Mouse (Mus musculus) lung, postnatal 0 days (tissue): ENCODE data around the gene Tln1. TPM values are rescaled to one million over a fixed set of nuclear protein-coding genes. Genes with fewer than 3 reads are reported as not detected.
A peak's percentile ranks its signal among the peaks of the same experiment; 100 is the strongest.

Experiments
- ATAC-seq: fragments of 200-750 bp; cut with Nextera tagmentation; 2 replicates; pipeline ENCODE4 v1.8.0; 2017; ENCODE audit warnings: moderate library complexity
- DNase-seq: peaks from one replicate; pipeline ENCODE4 v3.0.0-alpha.2; 2016; ENCODE audit warnings: low spot score
- H3K27ac ChIP-seq: fragments of 300-500 bp; sonication (generic); 2 replicates; pipeline ENCODE4 v1.5.1; 2014; ENCODE audit warnings: antibody characterized with exemption, mild to moderate bottlenecking, low read length, mixed read lengths
- H3K27me3 ChIP-seq: fragments of 300-500 bp; sonication (generic); replicated peaks from 2 replicates; pipeline ENCODE4 v1.6.1; 2014; ENCODE audit warnings: low read length, mixed read lengths; ENCODE audit not compliant: insufficient read depth
- H3K36me3 ChIP-seq: fragments of 300-500 bp; sonication (generic); 2 replicates; pipeline ENCODE4 v1.6.1; 2014; ENCODE audit warnings: low read length, mixed read lengths; ENCODE audit not compliant: insufficient read depth
- H3K4me1 ChIP-seq: fragments of 300-500 bp; sonication (generic); 2 replicates; pipeline ENCODE4 v1.6.1; 2014; ENCODE audit warnings: antibody characterized with exemption, low read depth, low read length, mixed read lengths; ENCODE audit not compliant: insufficient read depth
- H3K4me2 ChIP-seq: fragments of 300-500 bp; sonication (generic); replicated peaks from 2 replicates; pipeline ENCODE4 v1.6.1; 2014; ENCODE audit warnings: low read depth, mild to moderate bottlenecking, low read length, moderate library complexity, mixed read lengths
- H3K4me3 ChIP-seq: fragments of 300-500 bp; sonication (generic); 2 replicates; pipeline ENCODE4 v1.5.1; 2014; ENCODE audit warnings: low read depth, low read length
- H3K9ac ChIP-seq: fragments of 300-500 bp; sonication (generic); replicated peaks from 2 replicates; pipeline ENCODE4 v1.6.1; 2014; ENCODE audit warnings: low read depth, mild to moderate bottlenecking
- H3K9me3 ChIP-seq: fragments of 300-500 bp; sonication (generic); 2 replicates; pipeline ENCODE4 v1.6.1; 2016; ENCODE audit warnings: low read length, mixed read lengths
- CTCF ChIP-seq: IDR thresholded peaks from 2 replicates; pipeline ENCODE4 v1.5.1; 2016; ENCODE audit warnings: antibody characterized with exemption, mild to moderate bottlenecking
- EP300 ChIP-seq: IDR thresholded peaks from 2 replicates; pipeline ENCODE4 v1.6.1; 2016; ENCODE audit warnings: antibody characterized with exemption, mild to moderate bottlenecking, control low read depth
- WGBS: fragments of 180-500 bp; shearing (Covaris S2); extraction: QIAGEN DNeasy Blood & Tissue Kit; methylation state at CpG from one replicate; pipeline ENCODE4 v1.1.7; 2014; 5-methylcytosine and 5-hydroxymethylcytosine counted together
- polyA plus RNA-seq: library from polyadenylated mRNA; unstranded; fragments of >200 nt; fragmentation: Nextera tagmentation; extraction: Ambion mirVana; gene quantifications from 2 replicates; pipeline ENCODE4 v1.2.1, GENCODE M21; 2015

Tln1 gene
- polyA plus RNA-seq, 1 experiment from 2014 or later: 75.6 TPM

DNA sequence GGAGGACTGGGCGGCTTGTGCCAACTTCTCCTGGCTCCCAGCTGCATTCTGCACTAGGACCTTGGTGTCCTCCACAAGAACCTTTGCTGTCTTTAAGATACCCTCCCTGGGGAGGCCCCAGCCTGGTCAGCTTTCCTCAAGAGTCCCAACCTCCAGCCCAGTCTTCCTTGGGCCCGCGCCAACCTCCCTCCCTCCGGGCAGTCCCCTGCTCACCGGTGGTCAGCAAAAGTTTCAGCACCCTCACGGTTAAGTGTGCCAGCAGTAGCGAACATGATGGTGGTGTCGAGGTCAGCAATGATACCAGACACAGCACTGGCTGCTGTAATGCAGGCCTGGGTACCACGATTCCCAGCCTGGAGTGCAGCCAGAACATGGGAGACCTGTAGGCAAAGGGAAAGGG, 26.5 kb downstream of the Tln1 start:
- H3K27me3 ChIP-seq: no peaks in the 10 kb centered on the region
- WGBS: 84% methylated on average over 9 of the region's 9 CpGs
- no peaks in the 10 kb centered on the region for H3K4me1 ChIP-seq
- H3K27ac ChIP-seq: no peak overlapping the region
- H3K36me3 ChIP-seq: peaks cover 82% of the 10 kb centered on the region
- ATAC-seq (no peak), DNase-seq (no peak)
- no peak overlapping the region for H3K4me3 ChIP-seq
- no peaks in the 10 kb centered on the region for H3K9me3 ChIP-seq
- H3K9ac ChIP-seq: no peak overlapping the region
- no peak overlapping the region for H3K4me2 ChIP-seq
- TF ChIP-seq CTCF (no peak), EP300 (no peak)

DNA sequence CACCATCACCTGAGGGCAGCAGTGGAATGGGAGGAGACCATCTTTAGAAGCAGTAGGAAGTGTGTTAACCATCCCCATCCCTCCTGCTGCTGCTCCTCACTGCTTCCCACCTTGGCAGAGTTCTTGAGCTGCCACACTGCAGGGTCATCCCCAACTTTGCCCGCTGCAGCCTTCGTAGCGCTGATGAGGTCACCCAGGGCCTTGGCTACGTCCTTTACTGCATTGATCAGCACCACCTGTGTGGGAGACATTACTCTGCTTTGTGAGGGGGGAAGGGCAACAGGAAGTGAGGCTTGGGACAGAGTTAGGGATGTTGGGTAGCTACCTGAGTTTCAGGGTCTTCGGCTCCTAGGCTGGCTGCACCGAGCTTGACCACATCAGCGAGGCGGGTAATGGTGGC, 26.9 kb downstream of the Tln1 start:
- Histone ChIP-seq H3K9ac (no peak overlapping the region), H3K27me3 (no peaks in the 10 kb centered on the region), H3K4me1 (no peaks in the 10 kb centered on the region), H3K9me3 (no peaks in the 10 kb centered on the region), H3K27ac (no peak overlapping the region), H3K36me3 (peaks cover 79% of the 10 kb centered on the region), H3K4me3 (no peak overlapping the region), H3K4me2 (no peak overlapping the region)
- WGBS: 92% methylated on average over 8 of the region's 8 CpGs
- DNase-seq (no peak), ATAC-seq (no peak)
- no peak for TF ChIP-seq EP300
- no peak for TF ChIP-seq CTCF

DNA sequence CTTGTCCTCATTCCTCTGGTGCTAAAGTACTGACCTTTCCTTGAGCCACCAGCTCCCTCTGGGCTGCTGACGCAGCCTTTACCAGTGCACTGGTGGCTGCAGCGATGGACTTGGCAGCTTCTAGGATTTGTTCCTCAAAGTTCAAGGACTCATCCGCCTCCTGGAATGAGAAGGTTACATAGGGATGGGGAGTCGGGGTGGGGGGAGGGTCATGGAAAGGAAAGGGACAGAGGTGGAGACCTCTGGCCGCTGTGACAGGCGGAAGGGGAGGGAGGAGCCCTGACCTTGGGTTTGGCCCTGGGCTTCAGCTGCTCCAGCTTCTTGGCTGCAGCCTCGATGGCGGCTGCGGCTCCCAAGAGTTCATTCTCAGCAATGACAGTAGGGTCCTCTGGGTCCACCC, 29.2 kb downstream of the Tln1 start:
- 78% methylated on average over 9 of the region's 9 CpGs for WGBS
- no peak for TF ChIP-seq EP300
- no peak overlapping the region for H3K9ac ChIP-seq
- H3K4me2 ChIP-seq: no peak overlapping the region
- no peak for DNase-seq
- no peak overlapping the region for H3K27ac ChIP-seq
- H3K9me3 ChIP-seq: no peaks in the 10 kb centered on the region
- peaks cover 58% of the 10 kb centered on the region for H3K36me3 ChIP-seq
- no peaks in the 10 kb centered on the region for H3K4me1 ChIP-seq
- no peaks in the 10 kb centered on the region for H3K27me3 ChIP-seq
- H3K4me3 ChIP-seq: no peak overlapping the region
- ATAC-seq: no peak

DNA sequence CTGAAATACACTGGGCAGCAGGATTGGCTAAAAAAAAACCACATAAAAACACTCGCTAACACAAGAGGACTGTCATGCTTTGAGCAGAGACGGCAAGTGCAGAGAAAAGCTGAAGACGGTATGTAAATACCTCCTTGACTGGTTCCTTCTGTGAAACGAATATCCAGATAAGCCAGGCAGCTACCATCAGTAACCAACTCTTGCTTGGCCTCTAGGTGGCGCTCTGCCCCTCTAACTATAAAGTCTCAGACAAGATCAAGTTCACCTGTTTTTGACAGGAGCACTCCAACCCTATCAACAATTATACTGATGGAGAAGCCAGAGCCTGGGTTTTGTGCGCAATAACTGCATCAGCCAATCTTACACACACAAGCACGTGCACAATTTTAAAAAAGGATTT, 31.9 kb downstream of the Tln1 start:
- 15% methylated on average over 7 of the region's 7 CpGs for WGBS
- no peak overlapping the region for H3K4me2 ChIP-seq
- peak; percentile 92 for DNase-seq
- H3K9me3 ChIP-seq: no peaks in the 10 kb centered on the region
- peak; percentile 70 for ATAC-seq
- TF ChIP-seq EP300 (no peak), CTCF (peak; percentile 86)
- H3K4me3 ChIP-seq: no peak overlapping the region
- H3K36me3 ChIP-seq: peaks cover 31% of the 10 kb centered on the region
- no peaks in the 10 kb centered on the region for H3K27me3 ChIP-seq
- no peak overlapping the region for H3K27ac ChIP-seq
- no peaks in the 10 kb centered on the region for H3K4me1 ChIP-seq
- H3K9ac ChIP-seq: no peak overlapping the region

DNA sequence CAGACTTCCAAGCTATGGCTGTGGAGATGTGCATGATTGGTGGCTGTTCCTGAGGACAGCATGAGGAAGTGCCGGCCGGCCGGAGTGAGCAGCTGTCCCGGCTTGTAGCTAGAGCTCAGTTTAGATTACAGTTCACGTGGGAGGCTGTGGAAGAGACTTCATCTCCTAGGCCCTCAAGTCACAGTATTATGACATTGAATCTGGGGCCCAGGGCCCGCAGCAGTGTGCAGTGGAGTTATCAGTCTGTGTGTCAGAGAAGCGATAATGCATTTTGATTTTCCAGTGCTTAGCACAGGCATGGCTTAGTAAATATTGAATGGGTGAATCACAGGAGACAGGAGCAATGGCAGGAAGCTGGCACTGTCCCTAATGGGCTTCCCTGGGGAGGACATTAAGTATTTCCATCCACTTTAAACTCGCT, 32.4 kb downstream of the Tln1 start:
- H3K27me3 ChIP-seq: no peaks in the 10 kb centered on the region
- H3K4me2 ChIP-seq: no peak overlapping the region
- H3K4me1 ChIP-seq: no peaks in the 10 kb centered on the region
- ATAC-seq (no peak), DNase-seq (no peak)
- H3K9me3 ChIP-seq: no peaks in the 10 kb centered on the region
- H3K9ac ChIP-seq: no peak overlapping the region
- TF ChIP-seq EP300 (no peak), CTCF (no peak)
- H3K4me3 ChIP-seq: no peak overlapping the region
- 56% methylated on average over 8 of the region's 8 CpGs for WGBS
- H3K27ac ChIP-seq: no peak overlapping the region
- peaks cover 27% of the 10 kb centered on the region for H3K36me3 ChIP-seq

DNA sequence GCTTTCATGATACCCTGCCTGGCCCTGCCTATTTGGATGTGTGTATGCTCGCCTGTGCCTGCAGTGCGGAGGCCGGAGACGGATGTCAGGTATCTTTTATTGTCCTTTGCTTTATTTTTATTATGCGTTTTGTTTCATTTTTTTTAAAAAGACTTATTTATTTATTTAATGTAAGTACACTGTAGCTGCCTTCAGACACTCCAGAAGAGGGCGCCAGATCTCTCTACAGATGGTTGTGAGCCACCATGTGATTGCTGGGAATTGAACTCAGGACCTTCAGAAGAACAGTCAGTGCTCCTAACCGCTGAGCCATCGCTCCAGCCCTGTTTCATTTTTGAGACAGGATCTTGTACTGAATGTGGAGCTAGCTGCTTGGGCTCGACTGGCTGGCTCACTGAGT, 34.0 kb downstream of the Tln1 start:
- H3K27ac ChIP-seq: no peak overlapping the region
- ATAC-seq: no peak
- peaks cover 18% of the 10 kb centered on the region for H3K36me3 ChIP-seq
- H3K9ac ChIP-seq: no peak overlapping the region
- H3K27me3 ChIP-seq: 0 out of 2 replicates have a peak, but pooled peaks cover 5% of the 10 kb centered on the region
- 82% methylated on average over 9 of the region's 9 CpGs for WGBS
- H3K4me1 ChIP-seq: peaks cover 6% of the 10 kb centered on the region; the same call in 1 of the 2 replicates
- H3K9me3 ChIP-seq: no peaks in the 10 kb centered on the region
- no peak overlapping the region for H3K4me2 ChIP-seq
- no peak for DNase-seq
- H3K4me3 ChIP-seq: no peak overlapping the region
- TF ChIP-seq EP300: no peak
- peak; percentile 49 for TF ChIP-seq CTCF

DNA sequence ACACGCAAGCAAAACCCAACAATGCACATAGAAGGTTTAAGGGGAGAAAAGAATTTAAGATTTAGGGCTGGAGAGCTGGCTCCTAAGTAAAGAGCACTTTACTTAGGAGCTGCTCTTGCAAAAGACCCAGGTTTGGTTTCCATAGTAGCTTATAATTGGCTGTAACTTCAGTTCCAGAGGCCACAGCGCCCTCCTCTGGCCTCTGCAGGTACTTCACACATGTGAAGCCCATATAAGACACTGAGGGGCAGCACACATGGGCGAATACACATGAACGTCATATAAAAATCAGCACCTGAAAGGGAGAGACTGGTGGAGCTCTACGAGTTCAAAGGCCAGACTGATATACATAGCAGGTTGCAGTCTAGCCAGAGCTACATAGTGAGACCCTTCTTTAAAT, 34.6 kb downstream of the Tln1 start:
- DNase-seq: no peak

More for the DNA sequence above, 34.6 kb downstream of the Tln1 start:
- Histone ChIP-seq H3K36me3 (peaks cover 12% of the 10 kb centered on the region), H3K4me2 (no peak overlapping the region), H3K9ac (no peak overlapping the region), H3K9me3 (no peaks in the 10 kb centered on the region), H3K27ac (no peak overlapping the region), H3K4me1 (peaks cover 9% of the 10 kb centered on the region; the same call in 1 of the 2 replicates), H3K27me3 (0 out of 2 replicates have a peak, but pooled peaks cover 8% of the 10 kb centered on the region), H3K4me3 (no peak overlapping the region)
- TF ChIP-seq EP300 (no peak), CTCF (peak; percentile 60)
- 66% methylated on average over 5 of the region's 5 CpGs for WGBS
- no peak for ATAC-seq
